Mouse (Mus musculus): ENCODE results near the gene Vmn1r30. TPM values are rescaled to one million over a fixed set of nuclear protein-coding genes. Genes with fewer than 3 reads are reported as not detected.

The Vmn1r30 gene
- polyA plus RNA-seq (2012; rRNA removed) = not detected in 2 replicates

DNA sequence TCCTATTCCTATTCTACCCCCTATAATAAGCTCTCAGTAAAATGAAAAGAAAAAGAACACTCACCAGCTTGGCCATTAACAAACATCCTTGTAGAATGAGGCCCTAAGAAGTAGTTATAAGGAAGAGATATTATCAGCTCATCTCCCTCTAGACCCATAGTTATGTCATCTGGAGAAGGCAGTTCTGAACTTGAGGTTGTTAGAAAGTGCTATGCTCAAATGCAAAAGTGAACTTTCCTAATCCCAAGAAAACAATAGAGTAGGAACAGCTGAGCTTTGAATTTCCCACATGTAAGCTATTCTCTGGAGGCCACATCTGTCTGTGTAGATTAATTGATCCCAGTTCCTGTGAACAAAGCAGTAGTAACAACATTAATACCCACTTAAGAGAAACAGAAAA, at the start of gene Vmn1r30:
Gene Vmn1r30, minus strand, starts transcription at position 101 of the 400 bp plus-strand sequence.

GRCm38 (mm10) chr6:58475230-58475629, 32.0 kb upstream of the Vmn1r30 start, which contains the start of gene Vmn1r31:
Vmn1r31 (minus strand) TSS chr6:58475330.

Other genes with a start within 250 kb of the Vmn1r30 start
- not detected in 2 replicates for gene Vmn1r27, start 224.6 kb downstream of the Vmn1r30 start, polyA plus RNA-seq (2012; rRNA removed)
- not detected in 2 replicates for gene Vmn1r28, start 181.3 kb downstream of the Vmn1r30 start, polyA plus RNA-seq (2012; rRNA removed)
- not detected in 2 replicates for gene Vmn1r29, start 141.8 kb downstream of the Vmn1r30 start, polyA plus RNA-seq (2012; rRNA removed)
- gene Vmn1r31, start 31.9 kb upstream of the Vmn1r30 start, polyA plus RNA-seq (2012; rRNA removed) = not detected in 2 replicates
- gene Abcg2, start 141.1 kb upstream of the Vmn1r30 start, polyA plus RNA-seq (2012; rRNA removed) = 43.2 and 46.4 TPM in 2 replicates